Mouse (Mus musculus) liver, adult 2 months (tissue): ENCODE measurements around the gene Lst1.

Source experiments
- CTCF ChIP-seq: fragments of 200-500 bp; IDR thresholded peaks from 2 replicates; pipeline ENCODE4 v1.5.1; 2011; ENCODE audit warnings: low read depth, low read length, control low read depth
- POLR2A ChIP-seq: fragments of 200-500 bp; IDR thresholded peaks from 2 replicates; pipeline ENCODE4 v1.6.1; 2011; ENCODE audit warnings: low read length, control low read depth; ENCODE audit not compliant: insufficient read depth; ENCODE audit errors: extremely low read depth

GRCm38 (mm10) chr17:35146139-35146538 is 42.1 kb downstream of the Lst1 start:
- TF ChIP-seq CTCF (no peak), POLR2A (no peak)
